In the genomic region with DNA sequence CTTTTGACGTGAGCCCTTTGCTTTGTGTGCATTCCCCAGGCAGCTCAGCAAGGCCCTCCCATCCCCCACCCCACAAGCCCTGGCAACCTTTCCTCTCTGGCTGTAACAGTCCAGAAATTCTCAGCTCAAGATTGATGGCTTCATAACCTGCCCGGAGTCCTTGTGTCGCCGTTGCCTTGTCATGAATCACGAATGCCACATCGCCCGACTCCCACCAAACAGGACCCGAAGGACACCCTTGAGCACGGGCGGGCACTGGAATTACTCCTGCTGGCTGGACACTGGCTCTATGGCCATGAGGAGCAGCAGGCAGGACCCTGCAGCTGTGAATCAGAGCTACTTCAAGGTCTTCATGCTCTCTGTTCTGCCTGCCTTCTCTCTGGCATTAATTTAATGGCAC, we compare ENCODE assay signal across 15 mouse cellular contexts.
DNase-seq lines count a peak whose midpoint lies in the region.
"Had no signal": no experiment of that assay in that cellular context is flagged by ENCODE, and none has a peak within 500 bp of the region (broad histone marks: within the 10 kb centered on the region; RNA-seq: fewer than 3 reads in every experiment).

No protein-coding gene starts in this region.

- H3K4me1 ChIP-seq in embryonic facial prominence, embryonic 10.5 days, result peaks cover 22% of the 10 kb centered on the region
- H3K4me1 ChIP-seq: heart, embryonic 15.5 days had no signal

- H3K27ac ChIP-seq in embryonic facial prominence, embryonic 10.5 days (replicated peaks), result 0 out of 2 replicates have a peak overlapping the region, but pooled peaks have one; percentile 40
- H3K27ac ChIP-seq: heart, embryonic 15.5 days had no signal

- DNase-seq in kidney, adult 11 months, result peak; percentile 5
- no peak for DNase-seq in kidney, adult 18-20 months
- peak; percentile 84 for DNase-seq in adrenal gland, postnatal 10 days
- no peak for DNase-seq in embryonic facial prominence, embryonic 10.5 days (ENCODE audit: low spot score)
- DNase-seq in neural tube, embryonic 10.5 days (ENCODE audit: extremely low spot score, low spot score), result peak; percentile 25
- DNase-seq in gastrocnemius, postnatal 10 days, result no peak
- DNase-seq in left cerebral cortex, adult 11 months (ENCODE audit: low spot score), result no peak
- no peak for DNase-seq in heart, postnatal 10 days
- DNase-seq: cerebellum, adult 9-11 months; layer of hippocampus, adult 9-11 months; liver; lung, postnatal 10 days; thymus, adult 18-20 months had no signal

- WGBS in embryonic facial prominence, embryonic 10.5 days, result 82% methylated on average over 10 of the region's 10 CpGs

- no peaks in the 10 kb centered on the region for H3K9me3 ChIP-seq in embryonic facial prominence, embryonic 10.5 days
- H3K9me3 ChIP-seq: heart, embryonic 15.5 days had no signal

- H3K4me3 ChIP-seq in embryonic facial prominence, embryonic 10.5 days, result no peak overlapping the region
- H3K4me3 ChIP-seq: erythroblast, embryonic 14.5 days; heart, embryonic 15.5 days had no signal

- intact Hi-C loops in heart, postnatal 10 days (cut with DNase I), result no loop called here

- H3K36me3 ChIP-seq in embryonic facial prominence, embryonic 10.5 days (replicated peaks), result no peaks in the 10 kb centered on the region
- H3K36me3 ChIP-seq: heart, embryonic 15.5 days had no signal

- H3K27me3 ChIP-seq in embryonic facial prominence, embryonic 10.5 days (replicated peaks; ENCODE audit: low read depth, poor library complexity, severe bottlenecking), result no peaks in the 10 kb centered on the region
- H3K27me3 ChIP-seq: heart, embryonic 15.5 days had no signal

Comparison
In these comparisons a context has a peak if more than half of its experiments do, and no peak if none do; other contexts are left out.
1. DNase-seq: peak in kidney, adult 11 months (single experiment), adrenal gland, postnatal 10 days (single experiment) and neural tube, embryonic 10.5 days (single experiment); none in kidney, adult 18-20 months (single experiment), embryonic facial prominence, embryonic 10.5 days (single experiment), gastrocnemius, postnatal 10 days (single experiment), left cerebral cortex, adult 11 months (single experiment) and heart, postnatal 10 days (0 of 2).